Mouse (Mus musculus): ENCODE data around the gene Gal3st2. TPM values are rescaled to one million over a fixed set of nuclear protein-coding genes. Genes with fewer than 3 reads are reported as not detected.
"Not testable (repeated sequence)": the region's sequence is repeated elsewhere in the genome, so short reads cannot be mapped to it uniquely, and the experiment has no call there.

Gal3st2 gene
- polyA plus RNA-seq, 1 experiment, result not detected

DNA sequence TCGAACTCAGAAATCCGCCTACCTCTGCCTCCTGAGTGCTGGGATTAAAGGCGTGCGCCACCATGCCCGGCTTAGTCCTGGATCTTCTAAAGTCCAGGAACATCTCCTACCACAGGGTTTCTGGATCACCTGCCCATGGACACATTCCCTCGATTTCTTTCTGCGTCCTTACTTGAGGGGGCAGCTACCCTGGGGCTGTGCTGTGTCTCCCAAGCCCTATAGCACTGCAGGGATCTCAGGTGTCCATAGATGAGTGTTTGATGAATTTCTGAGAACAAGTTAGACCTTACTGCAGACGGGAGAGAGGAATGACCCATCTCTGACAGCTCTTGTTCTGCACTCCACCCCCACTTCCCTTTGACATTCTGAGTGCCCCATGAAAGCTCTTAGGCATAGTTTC, 23.8 kb upstream of the Gal3st2 start:
- no peaks in the 10 kb centered on the region for H3K4me1 ChIP-seq (ENCODE audit: control insufficient read depth, insufficient read depth, insufficient read length, low read length)
- no peak overlapping the region for H3K4me3 ChIP-seq (ENCODE audit: insufficient read depth, low read depth, low read length)
- no peak overlapping the region for H3K27ac ChIP-seq (replicated peaks; ENCODE audit: low read depth, low read length)

- not testable (repeated sequence) for H3K4me3 ChIP-seq (ENCODE audit: insufficient read depth, low read depth, low read length); H3K4me1 ChIP-seq (ENCODE audit: control insufficient read depth, insufficient read depth, insufficient read length, low read length); H3K27ac ChIP-seq (replicated peaks; ENCODE audit: low read depth, low read length)
Measured at GRCm38 (mm10) chr1:93838569-93838968, 22.5 kb upstream of the Gal3st2 start.

GRCm38 (mm10) chr1:93845766-93846366, 15.2 kb upstream of the Gal3st2 start:
- H3K27ac ChIP-seq (replicated peaks; ENCODE audit: low read depth, low read length); H3K4me1 ChIP-seq (ENCODE audit: control insufficient read depth, insufficient read depth, insufficient read length, low read length); H3K4me3 ChIP-seq (ENCODE audit: insufficient read depth, low read depth, low read length): not testable (repeated sequence)

DNA sequence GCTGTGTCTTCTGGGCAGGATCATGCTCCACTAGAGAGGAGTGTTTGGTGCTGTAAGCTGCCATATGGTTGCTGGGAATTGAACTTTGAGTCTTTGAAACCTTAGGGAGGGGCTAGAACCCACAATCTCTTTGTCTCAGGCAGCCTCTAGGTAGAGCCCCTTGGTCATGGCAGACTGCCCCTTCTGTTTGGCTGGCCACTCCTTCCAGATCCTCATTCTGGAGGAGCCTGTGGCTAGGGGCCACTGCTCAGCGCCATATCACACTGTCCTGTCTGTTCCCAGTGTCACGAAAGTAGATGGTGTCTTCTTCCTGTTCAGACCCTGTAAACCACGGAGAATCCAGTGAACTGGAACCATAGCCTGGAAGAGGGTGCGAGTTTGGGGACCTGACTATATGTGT, 5.3 kb upstream of the Gal3st2 start:
- H3K4me3 ChIP-seq (ENCODE audit: insufficient read depth, low read depth, low read length); H3K27ac ChIP-seq (replicated peaks; ENCODE audit: low read depth, low read length); H3K4me1 ChIP-seq (ENCODE audit: control insufficient read depth, insufficient read depth, insufficient read length, low read length): not testable (repeated sequence)

DNA sequence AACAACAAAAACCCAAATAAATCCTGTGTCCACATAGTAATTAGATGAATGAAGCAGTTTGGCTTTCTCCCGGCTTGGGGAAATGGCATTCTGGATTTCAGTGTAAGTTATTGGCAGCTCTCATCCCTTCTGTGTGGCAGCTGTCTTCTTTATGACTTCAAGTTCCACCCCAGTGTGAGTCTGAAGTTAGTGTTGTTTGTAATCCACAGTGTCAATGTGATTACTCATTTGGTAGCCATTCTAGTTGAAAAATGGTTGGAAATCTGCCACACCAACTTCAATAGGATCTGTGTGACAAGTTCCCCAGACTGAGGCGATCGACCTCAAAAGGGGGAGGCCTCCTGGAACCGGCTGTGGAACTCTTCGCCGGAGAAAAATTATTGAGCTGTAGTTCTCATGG, 3.7 kb upstream of the Gal3st2 start:
- H3K4me3 ChIP-seq (ENCODE audit: insufficient read depth, low read depth, low read length), result no peak overlapping the region
- no peak overlapping the region for H3K27ac ChIP-seq (replicated peaks; ENCODE audit: low read depth, low read length)
- no peaks in the 10 kb centered on the region for H3K4me1 ChIP-seq (ENCODE audit: control insufficient read depth, insufficient read depth, insufficient read length, low read length)

GRCm38 (mm10) chr1:93857991-93858390, 3.1 kb upstream of the Gal3st2 start:
- H3K4me1 ChIP-seq (ENCODE audit: control insufficient read depth, insufficient read depth, insufficient read length, low read length), result no peaks in the 10 kb centered on the region
- no peak overlapping the region for H3K4me3 ChIP-seq (ENCODE audit: insufficient read depth, low read depth, low read length)
- no peak overlapping the region for H3K27ac ChIP-seq (replicated peaks; ENCODE audit: low read depth, low read length)

DNA sequence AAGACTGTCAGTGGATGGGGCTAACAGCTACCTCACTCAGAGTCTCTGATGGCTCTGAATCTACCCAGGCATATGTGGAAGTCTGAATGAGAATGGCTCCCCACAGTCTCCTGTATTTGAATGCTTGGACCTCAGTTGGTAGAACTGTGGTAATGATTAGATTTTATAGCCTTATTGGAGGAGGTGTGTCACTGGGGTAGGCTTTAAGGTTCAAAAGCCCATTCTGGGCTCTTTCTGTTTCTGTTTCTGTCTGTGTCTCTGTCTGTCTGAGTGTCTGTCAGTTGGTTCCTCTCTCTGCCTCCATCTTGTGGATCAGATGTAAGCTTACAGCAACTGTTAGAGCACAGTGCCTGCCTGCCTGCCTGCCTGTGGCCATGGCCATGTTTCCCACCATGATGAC, 1.5 kb upstream of the Gal3st2 start:
- Histone ChIP-seq H3K4me3 (ENCODE audit: insufficient read depth, low read depth, low read length) (no peak overlapping the region), H3K27ac (replicated peaks; ENCODE audit: low read depth, low read length) (no peak overlapping the region), H3K4me1 (ENCODE audit: control insufficient read depth, insufficient read depth, insufficient read length, low read length) (no peaks in the 10 kb centered on the region)

- H3K4me1 ChIP-seq (ENCODE audit: control insufficient read depth, insufficient read depth, insufficient read length, low read length); H3K27ac ChIP-seq (replicated peaks; ENCODE audit: low read depth, low read length): not testable (repeated sequence)
Measured at GRCm38 (mm10) chr1:93871594-93872105, 10.5 kb downstream of the Gal3st2 start.

GRCm38 (mm10) chr1:93874405-93874804, 13.3 kb downstream of the Gal3st2 start:
- not testable (repeated sequence) for H3K27ac ChIP-seq (replicated peaks; ENCODE audit: low read depth, low read length); H3K4me3 ChIP-seq (ENCODE audit: insufficient read depth, low read depth, low read length); H3K4me1 ChIP-seq (ENCODE audit: control insufficient read depth, insufficient read depth, insufficient read length, low read length)

More at GRCm38 (mm10) chr1:93871594-93872105, 10.5 kb downstream of the Gal3st2 start:
- H3K4me3 ChIP-seq (ENCODE audit: insufficient read depth, low read depth, low read length), result not testable (repeated sequence)

- H3K4me1 ChIP-seq (ENCODE audit: control insufficient read depth, insufficient read depth, insufficient read length, low read length); H3K4me3 ChIP-seq (ENCODE audit: insufficient read depth, low read depth, low read length); H3K27ac ChIP-seq (replicated peaks; ENCODE audit: low read depth, low read length): not testable (repeated sequence)
Measured at GRCm38 (mm10) chr1:93881778-93882177, 20.7 kb downstream of the Gal3st2 start.

- H3K4me3 ChIP-seq (ENCODE audit: insufficient read depth, low read depth, low read length); H3K4me1 ChIP-seq (ENCODE audit: control insufficient read depth, insufficient read depth, insufficient read length, low read length); H3K27ac ChIP-seq (replicated peaks; ENCODE audit: low read depth, low read length): not testable (repeated sequence)
Measured at GRCm38 (mm10) chr1:93890936-93891335, 29.8 kb downstream of the Gal3st2 start.

DNA sequence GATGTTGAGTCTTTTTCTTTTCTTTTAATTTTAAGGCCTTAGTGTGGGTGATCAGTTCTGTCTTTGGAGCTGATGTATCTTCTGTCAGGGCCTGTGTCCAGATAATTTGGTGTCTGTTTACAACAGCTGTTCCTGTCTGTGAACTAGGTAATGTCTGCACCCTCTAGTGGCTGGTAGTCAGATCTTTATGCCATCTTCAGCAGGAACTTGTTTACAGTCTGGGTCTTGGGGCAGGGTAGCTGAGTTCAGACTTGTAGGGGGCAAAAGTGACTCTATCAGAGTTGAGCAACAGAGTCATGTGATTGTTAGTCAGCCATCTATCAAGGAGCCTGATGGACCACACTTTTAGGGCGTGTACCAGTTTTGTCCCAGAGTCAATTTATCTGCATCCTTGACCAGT, 36.3 kb downstream of the Gal3st2 start:
- H3K27ac ChIP-seq (replicated peaks; ENCODE audit: low read depth, low read length); H3K4me1 ChIP-seq (ENCODE audit: control insufficient read depth, insufficient read depth, insufficient read length, low read length); H3K4me3 ChIP-seq (ENCODE audit: insufficient read depth, low read depth, low read length): not testable (repeated sequence)

GRCm38 (mm10) chr1:93901291-93901690, 40.2 kb downstream of the Gal3st2 start:
- not testable (repeated sequence) for H3K4me3 ChIP-seq (ENCODE audit: insufficient read depth, low read depth, low read length); H3K27ac ChIP-seq (replicated peaks; ENCODE audit: low read depth, low read length); H3K4me1 ChIP-seq (ENCODE audit: control insufficient read depth, insufficient read depth, insufficient read length, low read length)

DNA sequence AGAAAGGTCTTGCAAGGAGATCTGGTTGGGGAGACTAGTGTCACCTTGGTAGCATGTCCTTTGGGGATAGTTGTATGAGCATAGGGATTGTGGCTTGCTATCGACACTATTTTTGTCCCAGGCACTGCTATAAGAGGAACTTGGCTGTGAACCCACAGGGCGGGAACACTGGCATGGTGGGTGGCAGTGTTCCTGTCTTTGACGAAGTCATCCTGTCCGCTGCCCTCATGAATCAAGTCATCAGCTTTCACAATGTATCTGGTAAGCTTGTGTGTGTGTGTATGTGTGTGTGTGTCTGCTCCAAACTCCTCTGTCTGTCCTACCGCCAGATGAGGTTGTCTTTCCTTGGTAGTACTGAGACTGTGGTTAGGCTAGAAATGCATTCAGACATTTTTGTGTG, 45.6 kb downstream of the Gal3st2 start:
- H3K27ac ChIP-seq (replicated peaks; ENCODE audit: low read depth, low read length); H3K4me3 ChIP-seq (ENCODE audit: insufficient read depth, low read depth, low read length); H3K4me1 ChIP-seq (ENCODE audit: control insufficient read depth, insufficient read depth, insufficient read length, low read length): not testable (repeated sequence)

DNA sequence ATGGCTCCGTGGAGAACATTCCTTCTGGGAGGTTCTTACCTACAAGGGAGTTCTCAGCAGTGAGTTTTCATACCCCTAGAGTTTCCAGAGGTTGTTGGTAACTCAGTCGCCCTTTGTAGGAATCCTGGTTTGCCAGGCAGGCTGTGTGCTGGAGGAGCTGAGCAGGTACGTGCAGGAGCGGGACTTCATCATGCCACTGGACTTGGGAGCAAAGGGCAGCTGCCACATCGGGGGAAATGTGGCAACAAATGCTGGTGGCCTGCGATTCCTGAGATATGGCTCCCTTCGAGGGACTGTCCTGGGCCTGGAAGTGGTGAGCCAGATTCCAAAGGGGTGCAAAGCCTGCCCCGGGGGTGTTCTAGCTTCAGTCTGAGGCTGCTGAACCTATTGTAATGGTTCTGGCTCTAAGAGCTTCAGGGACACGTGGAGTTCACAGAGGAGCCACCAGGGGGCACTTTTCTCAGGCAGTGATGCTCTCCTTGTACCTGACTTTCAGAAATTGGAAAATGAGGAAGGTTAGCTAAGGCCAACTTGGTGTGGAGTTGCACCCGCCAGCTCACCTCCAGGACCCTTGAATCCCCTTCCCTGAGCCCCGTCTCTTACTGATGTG, 48.0 kb downstream of the Gal3st2 start:
- not testable (repeated sequence) for H3K4me1 ChIP-seq (ENCODE audit: control insufficient read depth, insufficient read depth, insufficient read length, low read length); H3K27ac ChIP-seq (replicated peaks; ENCODE audit: low read depth, low read length); H3K4me3 ChIP-seq (ENCODE audit: insufficient read depth, low read depth, low read length)

DNA sequence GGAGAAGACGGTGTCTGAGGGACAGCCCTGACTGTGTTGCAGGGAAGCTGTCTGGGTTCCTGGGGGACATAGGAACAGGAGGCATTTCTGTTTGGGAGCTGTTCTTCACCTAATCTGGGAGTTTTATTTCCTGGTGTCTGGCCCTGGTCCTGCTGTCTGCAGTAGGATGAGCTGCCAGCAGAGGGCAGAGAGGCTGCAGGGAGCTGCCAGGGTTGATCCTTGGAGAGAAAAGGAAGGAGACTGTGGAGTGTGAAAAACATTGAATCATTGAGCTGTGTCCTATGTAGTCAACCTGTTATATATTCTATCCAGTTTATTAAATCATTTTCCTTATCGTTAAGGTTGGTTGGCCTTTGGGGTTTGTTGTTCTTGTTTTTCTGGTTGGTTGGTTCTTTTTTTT, 50.8 kb downstream of the Gal3st2 start:
- not testable (repeated sequence) for H3K4me3 ChIP-seq (ENCODE audit: insufficient read depth, low read depth, low read length); H3K4me1 ChIP-seq (ENCODE audit: control insufficient read depth, insufficient read depth, insufficient read length, low read length); H3K27ac ChIP-seq (replicated peaks; ENCODE audit: low read depth, low read length)
